Mouse (Mus musculus): ENCODE data around the gene Barhl2. TPM values are rescaled to one million over a fixed set of nuclear protein-coding genes. Genes with fewer than 3 reads are reported as not detected.

Barhl2 gene
- polyA plus RNA-seq, 1 experiment from 2014 or later: not detected

GRCm38 (mm10) chr5:106464336-106465128 lies 6.6 kb upstream of the Barhl2 start:
- H3K4me3 ChIP-seq (ENCODE audit: low read length): no peak overlapping the region
- no peaks in the 10 kb centered on the region for H3K9me3 ChIP-seq (ENCODE audit: control insufficient read depth, low read length)
- no peaks in the 10 kb centered on the region for H3K4me1 ChIP-seq (ENCODE audit: control insufficient read depth, insufficient read depth, low read length)
- no peak overlapping the region for H3K27ac ChIP-seq (ENCODE audit: low read depth, low read length)
- no peak for ATAC-seq (ENCODE audit: low FRiP score, low TSS enrichment)
- H3K9ac ChIP-seq (ENCODE audit: low read depth, low read length): no peak overlapping the region
- H3K27me3 ChIP-seq (ENCODE audit: control insufficient read depth, insufficient read depth, low read length): peaks cover 99% of the 10 kb centered on the region
- H3K36me3 ChIP-seq (ENCODE audit: control insufficient read depth, insufficient read depth, low read length): no peaks in the 10 kb centered on the region
- WGBS: 1% methylated on average over 24 of the region's 24 CpGs
- no peak overlapping the region for H3K4me2 ChIP-seq (replicated peaks; ENCODE audit: low read depth, low read length)

GRCm38 (mm10) chr5:106463661-106464191 lies 5.8 kb upstream of the Barhl2 start:
- H3K27ac ChIP-seq (ENCODE audit: low read depth, low read length): no peak overlapping the region
- under 1% methylated on average over 25 of the region's 25 CpGs for WGBS
- H3K9me3 ChIP-seq (ENCODE audit: control insufficient read depth, low read length): no peaks in the 10 kb centered on the region
- no peak overlapping the region for H3K4me3 ChIP-seq (ENCODE audit: low read length)
- peaks cover 99% of the 10 kb centered on the region for H3K27me3 ChIP-seq (ENCODE audit: control insufficient read depth, insufficient read depth, low read length)
- no peak overlapping the region for H3K4me2 ChIP-seq (replicated peaks; ENCODE audit: low read depth, low read length)
- H3K36me3 ChIP-seq (ENCODE audit: control insufficient read depth, insufficient read depth, low read length): no peaks in the 10 kb centered on the region
- no peak for ATAC-seq (ENCODE audit: low FRiP score, low TSS enrichment)
- no peaks in the 10 kb centered on the region for H3K4me1 ChIP-seq (ENCODE audit: control insufficient read depth, insufficient read depth, low read length)
- no peak overlapping the region for H3K9ac ChIP-seq (ENCODE audit: low read depth, low read length)

GRCm38 (mm10) chr5:106461913-106462312 lies 3.9 kb upstream of the Barhl2 start:
- Histone ChIP-seq H3K27me3 (ENCODE audit: control insufficient read depth, insufficient read depth, low read length) (peaks cover 99% of the 10 kb centered on the region), H3K27ac (ENCODE audit: low read depth, low read length) (no peak overlapping the region), H3K36me3 (ENCODE audit: control insufficient read depth, insufficient read depth, low read length) (no peaks in the 10 kb centered on the region), H3K9ac (ENCODE audit: low read depth, low read length) (no peak overlapping the region), H3K9me3 (ENCODE audit: control insufficient read depth, low read length) (no peaks in the 10 kb centered on the region), H3K4me2 (replicated peaks; ENCODE audit: low read depth, low read length) (no peak overlapping the region), H3K4me3 (ENCODE audit: low read length) (no peak overlapping the region), H3K4me1 (ENCODE audit: control insufficient read depth, insufficient read depth, low read length) (0 out of 2 replicates have a peak, but pooled peaks cover 3% of the 10 kb centered on the region)
- ATAC-seq (ENCODE audit: low FRiP score, low TSS enrichment): no peak
- 0% methylated on average over 4 of the region's 4 CpGs for WGBS

GRCm38 (mm10) chr5:106461431-106461830 lies 3.5 kb upstream of the Barhl2 start:
- WGBS: 8% methylated on average over 3 of the region's 3 CpGs
- H3K36me3 ChIP-seq (ENCODE audit: control insufficient read depth, insufficient read depth, low read length): no peaks in the 10 kb centered on the region
- no peak overlapping the region for H3K4me2 ChIP-seq (replicated peaks; ENCODE audit: low read depth, low read length)
- ATAC-seq (ENCODE audit: low FRiP score, low TSS enrichment): no peak
- H3K27me3 ChIP-seq (ENCODE audit: control insufficient read depth, insufficient read depth, low read length): peaks cover 95% of the 10 kb centered on the region
- no peak overlapping the region for H3K4me3 ChIP-seq (ENCODE audit: low read length)
- no peak overlapping the region for H3K27ac ChIP-seq (ENCODE audit: low read depth, low read length)
- H3K9ac ChIP-seq (ENCODE audit: low read depth, low read length): no peak overlapping the region
- no peaks in the 10 kb centered on the region for H3K9me3 ChIP-seq (ENCODE audit: control insufficient read depth, low read length)
- H3K4me1 ChIP-seq (ENCODE audit: control insufficient read depth, insufficient read depth, low read length): 0 out of 2 replicates have a peak, but pooled peaks cover 3% of the 10 kb centered on the region

GRCm38 (mm10) chr5:106460535-106460934 lies 2.6 kb upstream of the Barhl2 start:
- no peak for ATAC-seq (ENCODE audit: low FRiP score, low TSS enrichment)
- Histone ChIP-seq H3K36me3 (ENCODE audit: control insufficient read depth, insufficient read depth, low read length) (no peaks in the 10 kb centered on the region), H3K4me1 (ENCODE audit: control insufficient read depth, insufficient read depth, low read length) (0 out of 2 replicates have a peak, but pooled peaks cover 3% of the 10 kb centered on the region), H3K27ac (ENCODE audit: low read depth, low read length) (no peak overlapping the region), H3K4me3 (ENCODE audit: low read length) (no peak overlapping the region), H3K9me3 (ENCODE audit: control insufficient read depth, low read length) (no peaks in the 10 kb centered on the region), H3K27me3 (ENCODE audit: control insufficient read depth, insufficient read depth, low read length) (peaks cover 92% of the 10 kb centered on the region), H3K9ac (ENCODE audit: low read depth, low read length) (no peak overlapping the region), H3K4me2 (replicated peaks; ENCODE audit: low read depth, low read length) (no peak overlapping the region)
- WGBS: 2% methylated on average over 17 of the region's 17 CpGs

GRCm38 (mm10) chr5:106460001-106460511 lies 2.1 kb upstream of the Barhl2 start:
- Histone ChIP-seq H3K27ac (ENCODE audit: low read depth, low read length) (no peak overlapping the region), H3K4me3 (ENCODE audit: low read length) (no peak overlapping the region), H3K36me3 (ENCODE audit: control insufficient read depth, insufficient read depth, low read length) (no peaks in the 10 kb centered on the region), H3K27me3 (ENCODE audit: control insufficient read depth, insufficient read depth, low read length) (peaks cover 92% of the 10 kb centered on the region), H3K4me2 (replicated peaks; ENCODE audit: low read depth, low read length) (no peak overlapping the region), H3K4me1 (ENCODE audit: control insufficient read depth, insufficient read depth, low read length) (0 out of 2 replicates have a peak, but pooled peaks cover 3% of the 10 kb centered on the region), H3K9me3 (ENCODE audit: control insufficient read depth, low read length) (no peaks in the 10 kb centered on the region), H3K9ac (ENCODE audit: low read depth, low read length) (no peak overlapping the region)
- WGBS: under 1% methylated on average over 22 of the region's 22 CpGs
- no peak for ATAC-seq (ENCODE audit: low FRiP score, low TSS enrichment)

- peak; percentile 3; the same call in 1 of the 2 replicates for ATAC-seq (ENCODE audit: low FRiP score, low TSS enrichment)
- H3K4me2 ChIP-seq (replicated peaks; ENCODE audit: low read depth, low read length): peak overlapping the region; percentile 82; the same call in 1 of the 2 replicates
- 0 out of 2 replicates have a peak, but pooled peaks cover 3% of the 10 kb centered on the region for H3K4me1 ChIP-seq (ENCODE audit: control insufficient read depth, insufficient read depth, low read length)
- peaks cover 92% of the 10 kb centered on the region for H3K27me3 ChIP-seq (ENCODE audit: control insufficient read depth, insufficient read depth, low read length)
- WGBS: under 1% methylated on average over 31 of the region's 31 CpGs
- H3K27ac ChIP-seq (ENCODE audit: low read depth, low read length): no peak overlapping the region
- H3K36me3 ChIP-seq (ENCODE audit: control insufficient read depth, insufficient read depth, low read length): no peaks in the 10 kb centered on the region
- H3K9ac ChIP-seq (ENCODE audit: low read depth, low read length): no peak overlapping the region
- H3K9me3 ChIP-seq (ENCODE audit: control insufficient read depth, low read length): no peaks in the 10 kb centered on the region
- H3K4me3 ChIP-seq (ENCODE audit: low read length): peak overlapping the region; percentile 47
Observed at GRCm38 (mm10) chr5:106459120-106459641, 1.2 kb upstream of the Barhl2 start.

GRCm38 (mm10) chr5:106458477-106459119 lies 632 bp upstream of the Barhl2 start:
- H3K27me3 ChIP-seq (ENCODE audit: control insufficient read depth, insufficient read depth, low read length): peaks cover 92% of the 10 kb centered on the region
- H3K27ac ChIP-seq (ENCODE audit: low read depth, low read length): no peak overlapping the region
- H3K36me3 ChIP-seq (ENCODE audit: control insufficient read depth, insufficient read depth, low read length): no peaks in the 10 kb centered on the region
- peak overlapping the region; percentile 35; the same call in 1 of the 2 replicates for H3K9ac ChIP-seq (ENCODE audit: low read depth, low read length)
- 0 out of 2 replicates have a peak, but pooled peaks cover 3% of the 10 kb centered on the region for H3K4me1 ChIP-seq (ENCODE audit: control insufficient read depth, insufficient read depth, low read length)
- ATAC-seq (ENCODE audit: low FRiP score, low TSS enrichment): peak; percentile 60; the same call in 1 of the 2 replicates
- no peaks in the 10 kb centered on the region for H3K9me3 ChIP-seq (ENCODE audit: control insufficient read depth, low read length)
- H3K4me3 ChIP-seq (ENCODE audit: low read length): peak overlapping the region; percentile 47
- peak overlapping the region; percentile 82 for H3K4me2 ChIP-seq (replicated peaks; ENCODE audit: low read depth, low read length)
- WGBS: under 1% methylated on average over 45 of the region's 68 CpGs

All from kidney, embryonic 14.5 days (tissue).